Mouse (Mus musculus) midbrain, embryonic 16.5 days (tissue): ENCODE measurements around the gene Suox. TPM values are rescaled to one million over a fixed set of nuclear protein-coding genes. Genes with fewer than 3 reads are reported as not detected.
"Not testable (repeated sequence)": the region's sequence is repeated elsewhere in the genome, so short reads cannot be mapped to it uniquely, and the experiment has no call there.

Experiments used
- ATAC-seq: fragments of 200-750 bp; cut with Nextera tagmentation; 2 replicates; pipeline ENCODE4 v1.8.0; 2017; ENCODE audit warnings: moderate TSS enrichment
- H3K27ac ChIP-seq: fragments of 300-500 bp; sonication (generic); 2 replicates; pipeline ENCODE4 v1.5.1; 2014; ENCODE audit warnings: mild to moderate bottlenecking, low read length, mixed read lengths
- H3K27me3 ChIP-seq: fragments of 300-500 bp; sonication (generic); 2 replicates; pipeline ENCODE4 v1.6.1; 2014; ENCODE audit warnings: low read depth, low read length, mixed read lengths; ENCODE audit not compliant: control insufficient read depth, insufficient read depth
- H3K36me3 ChIP-seq: fragments of 300-500 bp; sonication (generic); 2 replicates; pipeline ENCODE4 v1.6.1; 2014; ENCODE audit warnings: mild to moderate bottlenecking, low read length, moderate library complexity, mixed read lengths; ENCODE audit not compliant: control insufficient read depth, insufficient read depth
- H3K4me1 ChIP-seq: fragments of 300-500 bp; sonication (generic); 2 replicates; pipeline ENCODE4 v1.6.1; 2014; ENCODE audit warnings: mild to moderate bottlenecking, low read length, mixed read lengths; ENCODE audit not compliant: control insufficient read depth, insufficient read depth
- H3K4me2 ChIP-seq: fragments of 300-500 bp; sonication (generic); 2 replicates; pipeline ENCODE4 v1.6.1; 2014; ENCODE audit warnings: mild to moderate bottlenecking, low read length, mixed read lengths
- H3K4me3 ChIP-seq: fragments of 300-500 bp; sonication (generic); 2 replicates; pipeline ENCODE4 v1.5.1; 2014; ENCODE audit warnings: low read depth, mild to moderate bottlenecking, low read length, moderate library complexity, mixed read lengths
- H3K9ac ChIP-seq: fragments of 300-500 bp; sonication (generic); 2 replicates; pipeline ENCODE4 v1.6.1; 2014; ENCODE audit warnings: low read depth, low read length, mixed read lengths
- H3K9me3 ChIP-seq: fragments of 300-500 bp; sonication (generic); replicated peaks from 2 replicates; pipeline ENCODE4 v1.6.1; 2014; ENCODE audit warnings: mild to moderate bottlenecking, low read length, mixed read lengths; ENCODE audit not compliant: control insufficient read depth, poor library complexity, severe bottlenecking
- WGBS: fragments of 180-500 bp; shearing (Covaris S2); extraction: QIAGEN DNeasy Blood & Tissue Kit; methylation state at CpG from one replicate; pipeline ENCODE4 v1.1.7; 2014; 5-methylcytosine and 5-hydroxymethylcytosine counted together
- polyA plus RNA-seq: library from polyadenylated mRNA; unstranded; fragments of >200 nt; fragmentation: Nextera tagmentation; extraction: Ambion mirVana; gene quantifications from 2 replicates; pipeline ENCODE4 v1.2.1, GENCODE M21; 2015

Gene Suox
- polyA plus RNA-seq = 13.4 and 13.7 TPM in 2 replicates

DNA sequence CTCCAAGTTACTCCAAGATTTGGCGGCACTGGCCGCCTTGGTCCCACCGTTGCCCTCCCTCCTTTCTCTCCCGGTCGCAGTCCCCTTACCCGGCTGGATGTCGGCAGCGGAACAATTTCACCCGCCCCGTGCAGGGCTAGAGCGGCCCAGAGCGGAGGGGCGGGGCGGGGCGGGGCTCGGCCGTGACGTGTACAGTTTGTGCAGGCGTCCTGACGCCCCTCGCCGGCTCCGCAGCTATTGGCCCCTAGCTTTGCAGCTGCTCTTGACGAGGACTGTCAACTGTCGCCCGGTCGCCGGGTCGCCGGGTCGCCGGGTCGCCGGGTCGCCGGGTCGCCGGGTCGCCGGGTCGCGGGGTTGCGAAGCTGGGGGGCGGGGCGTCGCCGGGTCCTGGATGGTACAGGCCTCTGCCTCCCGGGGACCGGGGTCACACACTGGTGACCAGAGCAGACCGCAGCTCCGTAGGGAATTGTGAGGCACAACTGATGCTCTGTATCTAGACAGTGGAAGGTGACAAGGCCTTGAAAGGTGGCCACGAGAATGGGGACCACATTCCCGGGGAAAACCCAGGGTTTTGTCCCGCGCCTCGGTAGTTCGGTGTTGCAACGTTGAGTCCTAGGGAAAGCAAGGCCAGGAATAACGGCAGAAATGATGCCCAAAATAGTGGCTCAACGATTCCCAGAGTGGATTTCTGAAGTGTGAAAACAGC, at the start of gene Suox:
Gene Suox, minus strand, starts transcription at position 311 of the 706 bp plus-strand sequence.
- Histone ChIP-seq H3K9me3 (no peaks in the 10 kb centered on the region), H3K36me3 (no peaks in the 10 kb centered on the region), H3K4me2 (peak within 1 kb of the TSS; percentile 76), H3K27ac (peak within 1 kb of the TSS; percentile 65), H3K4me1 (peaks cover 7% of the 10 kb centered on the region; the same call in 1 of the 2 replicates), H3K9ac (peak within 1 kb of the TSS; percentile 78), H3K4me3 (peak within 1 kb of the TSS; percentile 63), H3K27me3 (no peaks in the 10 kb centered on the region)
- under 1% methylated on average over 59 of the region's 60 CpGs for WGBS
- peak; percentile 91 for ATAC-seq

DNA sequence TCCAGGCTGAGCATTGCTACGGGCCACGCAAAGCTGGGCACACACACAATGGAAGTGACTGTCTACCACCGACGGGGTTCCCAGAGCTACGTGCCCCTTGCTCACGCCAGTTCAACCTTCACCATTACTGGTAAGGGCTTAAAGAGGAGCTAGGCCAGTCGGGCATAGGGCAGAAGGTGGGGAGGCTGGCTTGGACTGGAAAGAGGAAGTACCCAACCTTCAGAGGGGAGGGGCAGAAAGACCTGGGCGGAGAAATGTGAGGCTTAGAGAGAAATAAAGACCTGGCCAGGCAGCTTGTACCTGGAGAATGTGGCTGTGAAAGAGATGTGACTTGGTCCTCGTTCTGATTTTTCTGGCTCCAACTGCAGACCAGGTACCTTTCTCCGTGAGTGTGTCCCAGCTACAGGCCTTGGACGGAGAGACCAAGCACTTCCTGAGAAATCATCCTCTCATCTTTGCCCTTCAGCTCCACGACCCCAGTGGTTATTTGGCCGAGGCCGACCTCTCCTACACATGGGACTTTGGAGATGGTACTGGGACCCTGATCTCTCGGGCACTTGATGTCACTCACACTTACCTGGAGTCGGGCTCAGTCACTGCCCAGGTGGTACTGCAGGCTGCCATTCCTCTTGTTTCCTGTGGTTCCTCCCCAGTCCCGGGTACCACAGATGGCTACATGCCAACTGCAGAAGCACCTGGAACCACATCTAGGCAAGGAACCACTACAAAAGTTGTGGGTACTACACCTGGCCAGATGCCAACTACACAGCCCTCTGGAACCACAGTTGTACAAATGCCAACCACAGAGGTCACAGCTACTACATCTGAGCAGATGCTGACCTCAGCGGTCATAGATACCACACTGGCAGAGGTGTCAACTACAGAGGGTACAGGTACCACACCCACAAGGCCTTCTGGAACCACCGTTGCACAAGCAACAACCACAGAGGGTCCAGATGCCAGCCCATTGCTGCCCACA, 42.0 kb upstream of the Suox start:
- no peak overlapping the region for H3K4me2 ChIP-seq
- no peaks in the 10 kb centered on the region for H3K9me3 ChIP-seq
- no peak for ATAC-seq
- no peak overlapping the region for H3K9ac ChIP-seq
- H3K27me3 ChIP-seq = no peaks in the 10 kb centered on the region
- no peaks in the 10 kb centered on the region for H3K4me1 ChIP-seq
- H3K27ac ChIP-seq = no peak overlapping the region
- H3K36me3 ChIP-seq = no peaks in the 10 kb centered on the region
- H3K4me3 ChIP-seq = no peak overlapping the region
- WGBS = 91% methylated on average over 19 of the region's 19 CpGs

DNA sequence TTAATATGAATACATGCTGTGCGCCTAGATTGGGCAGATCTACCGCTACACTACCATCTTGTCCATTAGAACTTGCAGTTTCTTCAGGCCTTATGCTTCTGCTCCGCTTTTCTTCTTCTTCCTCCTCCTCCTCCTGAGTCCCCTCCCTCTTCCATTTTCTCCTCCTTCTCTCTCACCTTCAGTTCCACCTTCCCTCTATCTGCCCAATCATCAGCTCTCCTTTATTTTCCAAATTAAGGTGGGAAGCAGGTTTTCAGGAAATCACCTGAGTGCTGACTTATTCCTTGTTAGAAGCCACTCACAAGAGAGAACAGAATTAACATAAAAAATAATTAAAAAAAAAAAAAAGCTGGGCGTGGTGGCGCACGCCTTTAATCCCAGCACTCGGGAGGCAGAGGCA, 37.4 kb upstream of the Suox start:
- not testable (repeated sequence) for H3K4me1 ChIP-seq, H3K9me3 ChIP-seq, ATAC-seq, H3K4me2 ChIP-seq, H3K27ac ChIP-seq, H3K27me3 ChIP-seq, H3K9ac ChIP-seq, H3K36me3 ChIP-seq, H3K4me3 ChIP-seq
- 92% methylated on average over 7 of the region's 7 CpGs for WGBS

DNA sequence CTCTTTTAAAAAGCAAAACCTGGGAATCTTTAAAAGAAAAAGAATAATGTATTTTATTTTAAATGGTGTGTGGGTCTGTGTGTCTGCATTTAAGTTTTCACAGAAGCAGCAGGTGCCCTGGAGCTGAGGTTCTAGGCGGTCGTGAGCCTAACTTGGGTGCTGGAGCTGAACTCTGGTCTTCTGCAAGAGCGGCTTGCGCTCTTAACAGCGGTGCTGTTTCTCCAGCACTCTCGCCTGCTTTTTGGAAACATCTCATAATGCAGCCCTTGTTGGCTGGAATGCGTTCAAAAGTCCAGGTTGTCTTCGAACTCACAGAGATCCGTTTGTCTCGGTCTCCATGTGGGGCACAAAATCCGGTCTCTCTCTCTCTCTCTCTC, 31.4 kb upstream of the Suox start:
- Histone ChIP-seq H3K27ac (peak overlapping the region; percentile 34; the same call in 1 of the 2 replicates), H3K9me3 (no peaks in the 10 kb centered on the region), H3K36me3 (no peaks in the 10 kb centered on the region), H3K4me3 (peak overlapping the region; percentile 51), H3K27me3 (no peaks in the 10 kb centered on the region), H3K9ac (peak overlapping the region; percentile 14; the same call in 1 of the 2 replicates), H3K4me2 (peak overlapping the region; percentile 88), H3K4me1 (peaks cover 4% of the 10 kb centered on the region; the same call in 1 of the 2 replicates)
- WGBS = 7% methylated on average over 11 of the region's 11 CpGs
- peak; percentile 49; the same call in 1 of the 2 replicates for ATAC-seq

DNA sequence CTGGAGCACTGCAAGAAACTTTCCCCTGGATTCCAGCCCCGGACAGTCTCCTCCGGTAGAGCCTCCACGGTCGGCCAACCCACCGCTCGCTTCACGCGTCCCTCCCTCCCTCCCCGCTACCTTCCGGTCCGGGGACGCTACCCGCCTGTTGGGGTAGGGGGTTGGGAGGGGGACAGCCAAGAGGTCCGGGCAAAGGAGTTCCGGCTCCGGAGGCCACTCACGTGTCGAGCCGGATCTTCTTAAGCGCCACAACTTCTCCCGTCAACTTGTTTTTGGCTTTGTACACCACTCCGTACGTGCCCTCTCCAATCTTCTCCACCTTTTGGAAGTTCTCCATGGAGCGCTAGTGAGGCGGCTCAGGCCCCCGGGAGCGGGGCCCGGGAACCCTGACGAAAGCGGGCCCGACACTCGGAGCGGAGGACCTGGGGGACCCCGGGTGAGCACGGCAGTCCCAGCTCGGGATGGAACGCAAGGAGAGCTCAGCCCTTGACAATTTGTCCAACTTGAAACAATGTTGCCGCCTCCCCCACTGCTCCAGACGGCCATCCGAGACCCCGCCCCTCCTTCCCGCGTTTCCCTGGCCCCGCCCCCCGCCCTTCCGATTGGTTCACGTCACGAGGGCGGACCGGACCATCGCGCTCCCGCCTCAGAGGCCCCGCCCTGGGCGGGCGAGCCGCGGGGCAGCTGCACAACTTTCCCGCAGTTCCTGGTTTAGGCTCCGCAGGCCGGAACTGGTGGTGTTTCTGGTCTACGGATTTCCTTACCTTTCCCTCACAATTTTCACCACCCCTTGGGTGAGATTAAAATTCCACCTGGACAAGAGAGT, 30.8 kb upstream of the Suox start, which contains the start of gene Cdk2:
Gene Cdk2, minus strand, starts transcription at position 541 of the 826 bp plus-strand sequence.
- no peaks in the 10 kb centered on the region for H3K9me3 ChIP-seq
- peak within 1 kb of the TSS; percentile 59 for H3K9ac ChIP-seq
- H3K36me3 ChIP-seq = no peaks in the 10 kb centered on the region
- peaks cover 4% of the 10 kb centered on the region; the same call in 1 of the 2 replicates for H3K4me1 ChIP-seq
- peak within 1 kb of the TSS; percentile 88 for H3K4me2 ChIP-seq
- peak; percentile 91 for ATAC-seq
- WGBS = under 1% methylated on average over 58 of the region's 62 CpGs
- peak within 1 kb of the TSS; percentile 60 for H3K27ac ChIP-seq
- no peaks in the 10 kb centered on the region for H3K27me3 ChIP-seq
- peak within 1 kb of the TSS; percentile 51 for H3K4me3 ChIP-seq

DNA sequence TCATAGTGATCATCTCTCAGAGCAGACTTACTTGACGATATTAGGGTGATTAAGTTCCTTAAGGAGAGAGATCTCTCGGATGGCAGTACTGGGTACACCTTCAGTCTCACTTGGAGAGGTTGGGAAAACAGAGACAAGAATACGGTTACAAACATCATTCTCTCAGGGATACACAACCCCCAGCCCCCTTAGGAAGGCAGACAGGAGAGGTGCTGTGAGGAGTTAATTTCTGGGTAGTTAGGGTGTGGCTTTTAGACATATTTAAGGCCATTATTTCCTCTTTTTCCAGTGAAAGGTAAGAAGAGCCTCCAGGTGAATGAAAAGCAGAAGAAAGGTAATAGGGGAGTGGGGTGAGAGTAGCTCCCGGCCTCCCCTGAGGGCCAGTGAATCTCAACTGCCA, 30.0 kb upstream of the Suox start, which contains the start of gene Pmel:
Gene Pmel, plus strand, starts transcription at position 301 of the 400 bp plus-strand sequence.
- peak within 1 kb of the TSS; percentile 88 for H3K4me2 ChIP-seq
- no peaks in the 10 kb centered on the region for H3K36me3 ChIP-seq
- ATAC-seq = no peak
- H3K4me3 ChIP-seq = peak within 1 kb of the TSS; percentile 51
- no peaks in the 10 kb centered on the region for H3K27me3 ChIP-seq
- peaks cover 4% of the 10 kb centered on the region; the same call in 1 of the 2 replicates for H3K4me1 ChIP-seq
- peak within 1 kb of the TSS; percentile 60; the same call in 1 of the 2 replicates for H3K27ac ChIP-seq
- H3K9me3 ChIP-seq = no peaks in the 10 kb centered on the region
- WGBS = 22% methylated on average over 4 of the region's 4 CpGs
- peak within 1 kb of the TSS; percentile 59 for H3K9ac ChIP-seq

DNA sequence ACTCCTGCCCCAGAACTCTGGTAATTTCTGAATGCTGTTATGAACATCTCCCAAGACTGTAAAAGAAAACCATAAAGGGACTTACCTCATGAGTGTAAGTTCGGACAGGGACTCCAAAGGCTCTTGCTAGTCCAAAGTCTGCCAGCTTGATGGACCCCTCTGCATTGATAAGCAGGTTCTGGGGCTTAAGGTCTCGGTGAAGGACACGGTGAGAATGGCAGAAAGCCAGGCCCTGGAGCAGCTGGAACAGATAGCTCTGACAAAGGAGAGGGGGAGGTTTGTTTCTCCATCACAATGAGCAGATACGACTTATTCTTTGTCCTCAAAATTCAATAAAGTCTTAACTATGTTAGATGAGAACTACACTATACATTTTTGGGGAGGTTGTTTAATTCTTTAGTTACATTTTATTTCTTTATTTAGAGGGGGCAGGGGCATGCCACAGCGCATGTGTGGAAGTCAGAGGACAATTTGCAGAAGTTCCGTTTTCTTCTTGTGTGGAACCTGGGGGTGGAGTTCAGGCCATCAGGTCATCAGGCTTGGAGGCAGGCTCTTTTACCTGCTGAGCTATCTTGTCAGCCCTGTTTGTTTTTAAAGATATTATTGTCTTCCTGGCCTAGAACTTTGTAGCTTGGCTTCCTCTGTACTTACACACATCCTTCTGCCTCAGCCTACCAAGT, 28.6 kb upstream of the Suox start:
- Histone ChIP-seq H3K4me1 (peaks cover 4% of the 10 kb centered on the region; the same call in 1 of the 2 replicates), H3K4me2 (no peak overlapping the region), H3K4me3 (no peak overlapping the region), H3K9me3 (no peaks in the 10 kb centered on the region), H3K27ac (no peak overlapping the region), H3K27me3 (no peaks in the 10 kb centered on the region), H3K9ac (no peak overlapping the region), H3K36me3 (no peaks in the 10 kb centered on the region)
- no peak for ATAC-seq
- 79% methylated on average over 6 of the region's 6 CpGs for WGBS

DNA sequence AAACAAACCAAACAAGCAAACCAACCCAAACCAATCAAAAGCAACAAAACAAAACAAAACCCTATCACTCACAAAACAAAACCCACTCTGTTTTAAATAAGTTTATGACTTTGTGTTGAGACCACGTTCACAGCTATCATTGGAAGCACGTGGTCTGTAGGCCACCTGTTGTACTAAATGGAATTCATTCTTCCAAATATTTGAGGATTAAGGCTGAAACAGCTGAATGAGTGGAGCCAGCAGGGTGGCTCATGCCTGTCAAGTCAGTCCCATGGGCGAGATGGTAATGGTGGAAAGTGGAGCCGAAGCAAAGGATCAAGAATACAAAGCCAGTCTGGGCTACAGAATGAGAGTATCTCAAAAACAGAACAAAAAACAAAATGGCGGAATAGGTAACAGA, 26.8 kb upstream of the Suox start:
- H3K4me1 ChIP-seq = peaks cover 6% of the 10 kb centered on the region; the same call in 1 of the 2 replicates
- H3K27me3 ChIP-seq = no peaks in the 10 kb centered on the region
- no peak overlapping the region for H3K27ac ChIP-seq
- no peak for ATAC-seq
- no peaks in the 10 kb centered on the region for H3K9me3 ChIP-seq
- no peak overlapping the region for H3K4me2 ChIP-seq
- 75% methylated on average over 5 of the region's 5 CpGs for WGBS
- H3K9ac ChIP-seq = no peak overlapping the region
- H3K36me3 ChIP-seq = no peaks in the 10 kb centered on the region
- no peak overlapping the region for H3K4me3 ChIP-seq
